Mouse (Mus musculus) embryo, embryonic 10.5 days (tissue): Measurements from ENCODE around the gene Retsat.

Experiments used
- DNase-seq: peaks from one replicate; pipeline ENCODE4 v3.0.0-alpha.2; 2015; ENCODE audit warnings: low spot score

The Retsat gene

GRCm38 (mm10) chr6:72590111-72590510 lies 8.2 kb upstream of the Retsat start:
- DNase-seq: no peak

- DNase-seq: no peak
These were observed 5.1 kb upstream of the Retsat start for GRCm38 (mm10) chr6:72593011-72593803.

GRCm38 (mm10) chr6:72593914-72594313 lies 4.4 kb upstream of the Retsat start:
- DNase-seq: no peak

GRCm38 (mm10) chr6:72597083-72597874 lies 996 bp upstream of the Retsat start:
- no peak for DNase-seq

- DNase-seq: no peak
These were observed 699 bp downstream of the Retsat start for GRCm38 (mm10) chr6:72598791-72599557.

GRCm38 (mm10) chr6:72600216-72600615 lies 1.9 kb downstream of the Retsat start:
- DNase-seq: no peak

- no peak for DNase-seq
These were observed 2.5 kb downstream of the Retsat start for GRCm38 (mm10) chr6:72600771-72601170.

- peak; percentile 84 for DNase-seq
These were observed 3.5 kb downstream of the Retsat start for GRCm38 (mm10) chr6:72601732-72602131.

GRCm38 (mm10) chr6:72604066-72604465 lies 5.8 kb downstream of the Retsat start:
- no peak for DNase-seq

- DNase-seq: no peak
These were observed 8.8 kb downstream of the Retsat start for GRCm38 (mm10) chr6:72607060-72607459.

- DNase-seq: no peak
These were observed 9.4 kb downstream of the Retsat start for GRCm38 (mm10) chr6:72607676-72608075.

- no peak for DNase-seq
These were observed 10.4 kb downstream of the Retsat start for GRCm38 (mm10) chr6:72608662-72609184.

- DNase-seq: no peak
These were observed 12.0 kb downstream of the Retsat start for GRCm38 (mm10) chr6:72610261-72610660.

GRCm38 (mm10) chr6:72615151-72615550 lies 16.9 kb downstream of the Retsat start:
- DNase-seq: no peak

- no peak for DNase-seq
These were observed 17.5 kb downstream of the Retsat start for GRCm38 (mm10) chr6:72615561-72616375.

- DNase-seq: peak; percentile 97
These were observed 18.5 kb downstream of the Retsat start, which contains the start of gene Tgoln1 for GRCm38 (mm10) chr6:72616643-72617288. Tgoln1 (minus strand) TSS chr6:72617000.

- DNase-seq: no peak
These were observed 21.7 kb downstream of the Retsat start for GRCm38 (mm10) chr6:72619734-72620532.

- DNase-seq: no peak
These were observed 22.6 kb downstream of the Retsat start for GRCm38 (mm10) chr6:72620920-72621319.

GRCm38 (mm10) chr6:72622917-72623316 lies 24.6 kb downstream of the Retsat start:
- no peak for DNase-seq
